Mouse (Mus musculus): ENCODE measurements around the gene Ctsa. TPM values are rescaled to one million over a fixed set of nuclear protein-coding genes. Genes with fewer than 3 reads are reported as not detected.

Gene Ctsa
- polyA plus RNA-seq, 1 experiment = 202 TPM

- TF ChIP-seq POLR2AphosphoS2 (IDR thresholded peaks at IDR 0.05; ENCODE audit: insufficient read length, low read depth) (no peak), TCF12 (IDR thresholded peaks at IDR 0.05; ENCODE audit: insufficient read depth, poor library complexity, severe bottlenecking) (no peak), SRF (IDR thresholded peaks at IDR 0.05; ENCODE audit: control insufficient read depth, insufficient read length, low read depth) (no peak), MYOG (IDR thresholded peaks at IDR 0.05; ENCODE audit: control insufficient read depth in 1 of 3, insufficient read depth in 1 of 3, insufficient read length in 2 of 3, low read depth in 2 of 3) (no peak), USF1 (IDR thresholded peaks at IDR 0.05; ENCODE audit: low read depth) (no peak), TCF3 (IDR thresholded peaks at IDR 0.05; ENCODE audit: insufficient read length, low read depth) (no peak)
- Histone ChIP-seq H3K27me3 (ENCODE audit: control insufficient read depth, insufficient read depth, insufficient read length) (no peaks in the 10 kb centered on the region), H3K4me2 (ENCODE audit: low read depth) (peak overlapping the region; percentile 93), H3K36me3 (ENCODE audit: control insufficient read depth, insufficient read depth) (no peaks in the 10 kb centered on the region), H3ac (ENCODE audit: control insufficient read depth, insufficient read length) (peak overlapping the region; percentile 1), H3K79me2 (ENCODE audit: control insufficient read depth, insufficient read depth) (no peaks in the 10 kb centered on the region), H3K4me3 (peak overlapping the region; percentile 87)
These were observed 25.3 kb downstream of the Ctsa start for GRCm38 (mm10) chr2:164857842-164858553.

- no peak overlapping the region for H3ac ChIP-seq (ENCODE audit: control insufficient read depth, insufficient read length)
- peak overlapping the region; percentile 39 for H3K4me2 ChIP-seq (ENCODE audit: low read depth)
- H3K36me3 ChIP-seq (ENCODE audit: control insufficient read depth, insufficient read depth) = no peaks in the 10 kb centered on the region
- H3K27me3 ChIP-seq (ENCODE audit: control insufficient read depth, insufficient read depth, insufficient read length) = no peaks in the 10 kb centered on the region
- H3K4me3 ChIP-seq = no peak overlapping the region
- H3K79me2 ChIP-seq (ENCODE audit: control insufficient read depth, insufficient read depth) = no peaks in the 10 kb centered on the region
- TF ChIP-seq USF1 (IDR thresholded peaks at IDR 0.05; ENCODE audit: low read depth) = no peak
- TF ChIP-seq MYOD1 (IDR thresholded peaks at IDR 0.05; ENCODE audit: control insufficient read depth in 1 of 3, insufficient read length in 2 of 3, low read depth in 2 of 3) = no peak
- TF ChIP-seq MYOG (IDR thresholded peaks at IDR 0.05; ENCODE audit: control insufficient read depth in 1 of 3, insufficient read depth in 1 of 3, insufficient read length in 2 of 3, low read depth in 2 of 3) = no peak
These were observed 26.5 kb downstream of the Ctsa start for GRCm38 (mm10) chr2:164859155-164859554.

- no peak for TF ChIP-seq MYOG (IDR thresholded peaks at IDR 0.05; ENCODE audit: control insufficient read depth in 1 of 3, insufficient read depth in 1 of 3, insufficient read length in 2 of 3, low read depth in 2 of 3)
- no peak for TF ChIP-seq TCF12 (IDR thresholded peaks at IDR 0.05; ENCODE audit: insufficient read depth, poor library complexity, severe bottlenecking)
- no peak for TF ChIP-seq E2F4 (IDR thresholded peaks at IDR 0.05; ENCODE audit: insufficient read depth)
- TF ChIP-seq POLR2A (IDR thresholded peaks at IDR 0.05; ENCODE audit: insufficient read length, low read depth) = no peak
- no peak for TF ChIP-seq POLR2AphosphoS2 (IDR thresholded peaks at IDR 0.05; ENCODE audit: insufficient read length, low read depth)
- no peak for TF ChIP-seq TCF3 (IDR thresholded peaks at IDR 0.05; ENCODE audit: insufficient read length, low read depth)
- TF ChIP-seq USF1 (IDR thresholded peaks at IDR 0.05; ENCODE audit: low read depth) = no peak
- no peak for TF ChIP-seq CEBPB (IDR thresholded peaks at IDR 0.05; ENCODE audit: insufficient read depth, poor library complexity, severe bottlenecking)
- TF ChIP-seq MAX (IDR thresholded peaks at IDR 0.05; ENCODE audit: low read depth) = no peak
- no peak for TF ChIP-seq SRF (IDR thresholded peaks at IDR 0.05; ENCODE audit: control insufficient read depth, insufficient read length, low read depth)
- no peak for TF ChIP-seq REST (IDR thresholded peaks at IDR 0.05; ENCODE audit: insufficient read depth, insufficient read length)
- TF ChIP-seq MYOD1 (IDR thresholded peaks at IDR 0.05; ENCODE audit: control insufficient read depth in 1 of 3, insufficient read length in 2 of 3, low read depth in 2 of 3) = no peak
These were observed 27.2 kb downstream of the Ctsa start for GRCm38 (mm10) chr2:164859640-164860432.

GRCm38 (mm10) chr2:164861094-164861493 is 28.4 kb downstream of the Ctsa start:
- no peaks in the 10 kb centered on the region for H3K79me2 ChIP-seq (ENCODE audit: control insufficient read depth, insufficient read depth)
- no peak overlapping the region for H3K4me3 ChIP-seq
- no peak for TF ChIP-seq MAX (IDR thresholded peaks at IDR 0.05; ENCODE audit: low read depth)
- no peak for TF ChIP-seq REST (IDR thresholded peaks at IDR 0.05; ENCODE audit: insufficient read depth, insufficient read length)
- TF ChIP-seq E2F4 (IDR thresholded peaks at IDR 0.05; ENCODE audit: insufficient read depth) = no peak
- no peak for TF ChIP-seq TCF3 (IDR thresholded peaks at IDR 0.05; ENCODE audit: insufficient read length, low read depth)
- TF ChIP-seq MYOG (IDR thresholded peaks at IDR 0.05; ENCODE audit: control insufficient read depth in 1 of 3, insufficient read depth in 1 of 3, insufficient read length in 2 of 3, low read depth in 2 of 3) = no peak
- no peak for TF ChIP-seq POLR2A (IDR thresholded peaks at IDR 0.05; ENCODE audit: insufficient read length, low read depth)
- no peak for TF ChIP-seq MYOD1 (IDR thresholded peaks at IDR 0.05; ENCODE audit: control insufficient read depth in 1 of 3, insufficient read length in 2 of 3, low read depth in 2 of 3)
- TF ChIP-seq TCF12 (IDR thresholded peaks at IDR 0.05; ENCODE audit: insufficient read depth, poor library complexity, severe bottlenecking) = no peak
- no peak for TF ChIP-seq POLR2AphosphoS2 (IDR thresholded peaks at IDR 0.05; ENCODE audit: insufficient read length, low read depth)
- TF ChIP-seq CEBPB (IDR thresholded peaks at IDR 0.05; ENCODE audit: insufficient read depth, poor library complexity, severe bottlenecking) = no peak
- TF ChIP-seq SRF (IDR thresholded peaks at IDR 0.05; ENCODE audit: control insufficient read depth, insufficient read length, low read depth) = no peak
- TF ChIP-seq USF1 (IDR thresholded peaks at IDR 0.05; ENCODE audit: low read depth) = no peak
- H3K27me3 ChIP-seq (ENCODE audit: control insufficient read depth, insufficient read depth, insufficient read length) = no peaks in the 10 kb centered on the region
- H3ac ChIP-seq (ENCODE audit: control insufficient read depth, insufficient read length) = no peak overlapping the region
- no peaks in the 10 kb centered on the region for H3K36me3 ChIP-seq (ENCODE audit: control insufficient read depth, insufficient read depth)
- H3K4me2 ChIP-seq (ENCODE audit: low read depth) = peak overlapping the region; percentile 39

More at GRCm38 (mm10) chr2:164859640-164860432, 27.2 kb downstream of the Ctsa start:
- Histone ChIP-seq H3K4me2 (ENCODE audit: low read depth) (peak overlapping the region; percentile 39), H3K27me3 (ENCODE audit: control insufficient read depth, insufficient read depth, insufficient read length) (no peaks in the 10 kb centered on the region), H3K4me3 (no peak overlapping the region), H3K79me2 (ENCODE audit: control insufficient read depth, insufficient read depth) (no peaks in the 10 kb centered on the region), H3ac (ENCODE audit: control insufficient read depth, insufficient read length) (no peak overlapping the region), H3K36me3 (ENCODE audit: control insufficient read depth, insufficient read depth) (no peaks in the 10 kb centered on the region)

Data from myocyte (in vitro differentiated cells).